Mouse (Mus musculus): ENCODE data around the gene Slc30a10.
A peak's percentile ranks its signal among the peaks of the same experiment; 100 is the strongest.

The Slc30a10 gene

DNA sequence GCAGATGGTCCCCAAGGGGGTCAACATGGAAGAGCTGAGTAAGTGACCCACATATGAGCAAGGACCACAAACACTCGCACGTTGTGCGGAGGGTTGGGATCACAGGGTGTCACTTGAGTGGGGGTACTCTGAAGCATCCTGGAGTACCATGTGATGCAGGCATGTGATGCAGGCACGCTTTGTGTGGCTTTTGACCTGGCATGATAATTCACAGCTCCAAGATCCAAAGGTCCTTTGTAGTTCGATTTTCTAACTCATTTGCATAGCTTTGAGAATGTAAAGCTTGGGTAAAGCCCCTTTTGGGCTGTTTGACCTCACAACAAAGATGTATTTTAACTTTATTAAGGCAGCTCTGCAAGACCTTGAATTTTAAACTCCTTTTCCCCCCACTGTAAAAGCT is 8.2 kb downstream of the Slc30a10 start:
- DNase-seq (ENCODE audit: inconsistent ontology term), result no peak

- DNase-seq (ENCODE audit: inconsistent ontology term), result no peak
These were observed 14.9 kb downstream of the Slc30a10 start for GRCm38 (mm10) chr1:185469551-185470021.

DNA sequence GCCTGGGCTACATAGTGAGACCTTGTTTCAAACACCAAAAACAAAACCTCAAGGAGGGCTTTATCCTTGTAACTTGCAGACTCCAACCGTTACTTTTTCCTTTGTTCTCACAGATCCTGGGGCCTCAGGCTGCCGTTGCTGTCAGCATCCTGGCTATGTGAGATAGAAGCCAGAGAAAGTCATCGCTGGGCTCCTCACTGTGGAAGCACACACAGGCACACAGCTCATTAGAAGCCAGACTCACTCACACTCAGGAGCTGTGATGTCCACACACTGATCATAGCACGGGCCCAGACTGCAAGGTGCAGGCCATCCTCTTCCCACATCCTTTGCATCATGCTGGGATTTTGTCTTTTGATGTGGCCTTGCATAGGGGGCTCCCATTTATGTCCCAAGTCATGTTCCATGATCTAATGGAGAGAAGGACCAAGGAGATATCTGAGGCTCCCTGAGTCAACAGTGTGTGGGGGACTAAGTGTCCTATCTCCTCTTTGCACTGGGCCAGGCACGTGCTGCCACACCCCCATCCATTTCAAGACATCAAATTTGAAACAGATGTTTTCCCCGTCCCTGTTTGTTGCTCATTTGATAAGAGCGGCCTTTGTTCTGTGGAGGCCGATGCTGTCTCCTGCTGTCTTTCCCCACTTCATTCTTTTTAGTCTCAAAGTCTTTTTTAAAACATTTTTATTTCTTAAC is 17.5 kb downstream of the Slc30a10 start:
- DNase-seq (ENCODE audit: inconsistent ontology term), result no peak

DNA sequence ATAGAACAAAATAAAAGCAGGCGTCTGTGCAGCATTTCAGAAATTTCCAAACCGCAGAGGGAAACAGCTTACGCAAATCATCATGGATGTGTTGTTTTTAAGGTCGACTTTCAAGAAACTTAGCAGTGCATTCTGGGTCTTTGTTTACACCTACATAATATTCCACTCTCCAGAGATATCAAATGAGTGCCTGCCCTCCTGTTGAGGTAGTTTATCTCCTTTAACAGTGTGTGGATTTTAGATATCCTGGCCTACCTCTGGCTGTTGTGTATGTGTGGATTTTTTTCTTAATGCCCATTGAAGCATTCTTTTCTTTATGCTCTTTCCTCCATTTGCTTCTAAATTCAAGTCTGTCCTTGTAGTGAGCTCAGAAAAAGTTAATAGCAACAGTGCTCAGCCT is 18.1 kb downstream of the Slc30a10 start:
- no peak for DNase-seq (ENCODE audit: inconsistent ontology term)

GRCm38 (mm10) chr1:185473437-185473836 is 18.8 kb downstream of the Slc30a10 start:
- DNase-seq (ENCODE audit: inconsistent ontology term), result no peak

- no peak for DNase-seq (ENCODE audit: inconsistent ontology term)
These were observed 25.2 kb downstream of the Slc30a10 start for GRCm38 (mm10) chr1:185479861-185480260.

DNA sequence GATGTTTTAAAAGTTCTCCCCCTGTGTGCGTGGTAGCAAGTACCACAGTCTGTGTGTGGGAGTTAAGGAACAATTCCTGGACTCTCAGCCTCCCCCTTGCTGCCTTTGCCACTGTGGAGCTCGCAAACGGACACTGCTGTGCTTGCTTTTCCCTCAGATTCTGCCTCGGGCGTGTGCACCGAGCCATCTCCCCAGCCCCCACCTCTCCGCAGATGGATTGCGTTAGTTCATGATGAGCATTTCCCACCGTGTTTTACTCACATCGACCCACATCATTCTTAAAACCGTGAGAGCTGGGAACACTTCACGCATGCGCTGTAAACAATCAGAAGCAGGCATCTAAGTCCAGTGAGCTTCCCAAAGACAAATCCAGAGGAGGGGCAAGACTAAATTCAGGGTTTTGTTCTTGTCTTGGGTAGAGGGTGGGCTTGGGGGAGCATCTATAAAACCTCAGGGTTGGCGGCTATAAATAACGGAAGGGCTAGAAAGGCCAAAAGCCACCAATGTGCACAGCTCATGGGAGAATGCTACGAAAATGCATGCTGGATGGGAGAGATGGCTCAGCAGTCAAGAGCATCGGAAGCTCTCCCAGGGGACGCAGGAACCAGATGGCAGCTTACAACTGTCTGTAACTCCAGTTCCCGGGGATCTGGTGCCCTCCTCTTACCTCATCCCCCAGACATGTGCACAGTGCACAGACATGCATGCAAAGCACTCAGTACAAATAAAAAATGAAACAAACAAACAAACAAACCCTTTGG is 27.5 kb downstream of the Slc30a10 start:
- no peak for DNase-seq (ENCODE audit: inconsistent ontology term)

- DNase-seq (ENCODE audit: inconsistent ontology term), result no peak
These were observed 28.1 kb downstream of the Slc30a10 start for GRCm38 (mm10) chr1:185482762-185483161.

- no peak for DNase-seq (ENCODE audit: inconsistent ontology term)
These were observed 28.9 kb downstream of the Slc30a10 start for GRCm38 (mm10) chr1:185483356-185484057.

DNA sequence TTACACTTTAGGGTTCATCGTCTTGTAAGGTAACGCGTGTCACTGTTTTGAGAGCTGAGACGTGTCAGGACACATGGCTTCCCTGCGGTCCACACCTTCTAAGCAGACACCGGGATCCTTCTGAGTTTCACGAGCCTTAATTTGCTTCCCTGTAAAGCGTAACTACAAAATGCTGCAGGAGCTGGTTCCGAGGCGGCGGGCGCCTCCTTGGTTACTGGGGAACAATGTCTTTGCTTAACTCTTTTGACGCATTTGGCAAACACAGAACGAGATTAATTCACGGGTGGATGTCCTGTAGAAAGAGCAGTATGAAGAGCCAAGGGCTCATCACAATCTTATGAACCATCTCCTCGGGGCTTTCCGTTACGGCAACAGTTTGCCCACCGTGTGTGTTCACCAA is 29.6 kb downstream of the Slc30a10 start:
- DNase-seq (ENCODE audit: inconsistent ontology term), result no peak

- peak; percentile 24 for DNase-seq (ENCODE audit: inconsistent ontology term)
These were observed 35.2 kb downstream of the Slc30a10 start for GRCm38 (mm10) chr1:185489893-185490292.

DNA sequence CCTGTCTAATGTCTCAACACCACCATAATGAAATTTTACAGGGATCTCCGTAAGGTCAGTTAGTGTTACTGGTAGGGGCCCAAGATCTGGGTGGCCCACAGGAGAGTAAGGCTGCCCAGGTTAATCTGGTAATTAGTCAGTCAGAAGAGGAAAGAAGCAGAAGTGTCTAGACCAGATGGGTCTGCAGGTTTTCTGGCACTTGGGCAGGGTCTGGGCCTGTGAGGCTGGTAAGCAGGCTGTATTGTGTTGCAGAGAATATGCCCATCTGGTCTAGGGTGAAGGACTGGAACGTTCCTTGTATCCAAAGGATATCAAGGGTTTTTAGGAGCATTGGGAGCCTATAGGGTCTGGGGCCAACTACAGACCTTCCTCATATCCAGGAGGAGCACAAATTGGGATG is 36.0 kb downstream of the Slc30a10 start:
- no peak for DNase-seq (ENCODE audit: inconsistent ontology term)

GRCm38 (mm10) chr1:185493439-185494034 is 38.9 kb downstream of the Slc30a10 start:
- DNase-seq (ENCODE audit: inconsistent ontology term), result no peak

DNA sequence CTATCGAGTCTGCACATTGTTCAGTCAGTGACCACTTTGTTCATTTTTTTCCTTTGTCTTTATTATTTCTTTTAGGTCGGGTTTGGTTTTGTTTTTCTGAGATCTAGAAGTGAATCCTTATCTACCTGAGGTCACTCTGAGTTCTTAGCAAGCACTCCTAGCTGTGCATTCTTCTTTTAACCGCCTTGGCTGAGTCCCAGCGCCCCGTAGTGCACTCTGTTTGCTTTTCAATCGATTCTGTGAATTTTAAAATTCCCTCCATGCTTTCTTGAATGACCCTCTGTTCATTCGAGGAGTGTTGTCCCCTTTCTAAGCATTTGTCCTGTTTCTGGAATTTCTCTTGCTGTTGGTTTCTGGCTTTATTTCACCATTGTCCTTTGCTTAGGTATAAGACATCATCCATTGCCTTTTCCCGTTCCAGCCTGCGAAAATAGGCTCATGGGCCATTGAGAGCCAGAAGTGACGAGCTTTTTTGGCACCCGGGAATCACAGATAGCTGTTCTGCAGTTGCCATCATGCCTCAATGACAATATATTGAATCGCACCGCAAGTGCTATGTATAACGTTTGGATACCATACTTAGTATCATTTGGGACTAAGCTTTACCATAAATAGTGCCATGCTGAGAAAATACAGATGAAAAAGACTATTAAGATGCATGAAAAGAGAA is 42.3 kb downstream of the Slc30a10 start:
- peak; percentile 31 for DNase-seq (ENCODE audit: inconsistent ontology term)

GRCm38 (mm10) chr1:185500602-185501001 is 46.0 kb downstream of the Slc30a10 start:
- DNase-seq (ENCODE audit: inconsistent ontology term), result no peak

DNA sequence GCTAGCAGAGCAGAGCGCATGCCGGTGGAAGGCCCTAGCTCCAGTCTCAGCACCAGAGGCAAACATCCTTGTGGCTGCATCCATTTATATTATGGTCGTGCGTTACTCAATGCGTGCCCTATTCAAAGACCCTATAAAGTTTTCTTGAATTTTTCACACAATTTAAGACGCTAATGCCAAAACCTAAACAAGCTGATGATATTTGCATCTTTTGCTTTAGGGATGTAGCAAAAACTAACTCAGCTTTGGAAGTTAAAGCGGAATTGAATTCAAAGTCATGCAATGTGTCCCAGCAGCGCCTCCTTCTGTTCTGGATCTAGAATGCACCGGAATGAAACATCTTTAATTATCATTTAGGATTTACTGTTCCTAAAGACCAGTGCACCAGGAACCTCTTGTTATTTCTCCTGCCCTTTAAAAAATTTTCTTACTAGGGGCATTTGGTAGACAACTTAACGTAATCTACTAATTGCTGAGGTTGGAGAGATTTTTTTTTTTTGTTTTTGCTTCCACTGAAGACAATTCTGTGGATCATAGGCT is 47.2 kb downstream of the Slc30a10 start:
- DNase-seq (ENCODE audit: inconsistent ontology term), result no peak

DNA sequence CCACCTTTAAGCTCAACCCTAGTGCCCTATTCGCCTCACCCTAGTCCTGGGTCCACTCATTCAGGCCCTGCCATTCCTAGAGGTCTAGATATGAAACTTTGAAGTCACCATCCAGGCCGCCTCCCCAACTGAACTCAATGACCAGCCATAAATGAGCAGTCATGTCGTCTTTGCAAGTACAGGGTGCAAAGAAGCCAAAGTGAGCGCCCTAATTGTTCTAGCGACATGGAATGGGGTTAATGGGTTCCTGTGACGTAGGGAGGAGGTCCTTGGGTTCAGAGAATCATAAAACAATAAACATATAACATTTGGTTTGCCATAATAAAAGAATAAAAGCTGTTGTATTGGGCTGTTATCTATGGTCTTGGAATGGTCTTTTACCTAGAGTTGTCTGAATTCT is 47.9 kb downstream of the Slc30a10 start:
- no peak for DNase-seq (ENCODE audit: inconsistent ontology term)

GRCm38 (mm10) chr1:185509042-185509441 is 54.4 kb downstream of the Slc30a10 start:
- DNase-seq (ENCODE audit: inconsistent ontology term), result no peak

DNA sequence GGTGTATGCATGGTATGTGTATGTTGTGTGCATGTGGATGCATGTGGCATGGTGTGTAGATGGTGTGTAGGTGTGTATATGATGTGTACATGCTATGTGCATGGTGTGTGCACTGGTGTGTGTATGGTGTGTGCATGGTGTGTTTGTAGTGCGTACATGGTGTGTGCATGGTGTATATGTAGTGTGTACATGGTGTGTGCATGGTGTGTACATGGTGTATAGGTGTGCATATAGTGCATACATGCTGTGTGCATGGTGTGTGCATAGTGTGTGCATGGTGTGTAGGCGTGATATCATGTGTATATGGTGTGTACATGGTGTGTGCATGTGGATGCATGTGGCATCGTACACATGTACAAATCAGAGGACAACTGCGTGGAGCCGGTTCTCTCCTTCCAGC is 56.7 kb downstream of the Slc30a10 start:
- DNase-seq (ENCODE audit: inconsistent ontology term), result no peak

DNA sequence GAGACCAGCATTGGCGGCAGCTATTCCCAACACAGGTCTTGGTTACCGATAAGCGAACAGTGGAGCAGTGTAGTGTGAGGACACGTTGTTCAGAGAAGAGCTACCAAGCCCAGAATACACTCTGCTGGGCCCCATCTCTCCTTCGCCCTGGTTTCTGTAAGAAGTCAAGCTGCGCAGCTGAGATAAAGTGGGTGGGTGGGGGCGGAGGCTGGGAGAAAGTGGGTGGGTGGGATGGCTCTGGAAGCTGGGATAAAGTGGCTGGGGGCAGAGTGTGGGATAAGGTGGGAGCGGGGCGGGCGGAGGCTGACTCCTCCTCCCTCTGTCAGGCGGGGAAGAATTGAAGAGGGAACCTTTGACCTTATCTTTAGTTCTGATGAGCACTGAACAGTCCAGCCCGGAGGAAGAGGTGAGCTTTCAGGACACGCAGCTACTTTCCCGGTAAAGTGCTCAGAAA is 60.9 kb downstream of the Slc30a10 start:
- no peak for DNase-seq (ENCODE audit: inconsistent ontology term)

GRCm38 (mm10) chr1:185516041-185516440 is 61.4 kb downstream of the Slc30a10 start:
- DNase-seq (ENCODE audit: inconsistent ontology term), result no peak
